Mouse (Mus musculus) heart, postnatal 10 days (tissue): Measurements from ENCODE around the gene Mov10. TPM values are rescaled to one million over a fixed set of nuclear protein-coding genes. Genes with fewer than 3 reads are reported as not detected.
A peak's percentile ranks its signal among the peaks of the same experiment; 100 is the strongest.
"Not testable (repeated sequence)": the region's sequence is repeated elsewhere in the genome, so short reads cannot be mapped to it uniquely, and the experiment has no call there.

ENCODE experiments used
- DNase-seq, 2 experiments: peaks; one replicate each; pipeline ENCODE4 v3.0.0; 2021
- intact Hi-C: fragments of 180-260 bp; cut with DNase I; formaldehyde crosslinking; loops from one replicate; pipeline ENCODE4 v1.15.1; 2025
- total RNA-seq, 2 experiments: library from RNA; stranded (reverse); gene quantifications; 2 replicates each; pipeline ENCODE4 v1.2.3; 2021

Gene Mov10
- total RNA-seq, 2 experiments from 2014 or later, result 10.3 to 14.6 TPM

DNA sequence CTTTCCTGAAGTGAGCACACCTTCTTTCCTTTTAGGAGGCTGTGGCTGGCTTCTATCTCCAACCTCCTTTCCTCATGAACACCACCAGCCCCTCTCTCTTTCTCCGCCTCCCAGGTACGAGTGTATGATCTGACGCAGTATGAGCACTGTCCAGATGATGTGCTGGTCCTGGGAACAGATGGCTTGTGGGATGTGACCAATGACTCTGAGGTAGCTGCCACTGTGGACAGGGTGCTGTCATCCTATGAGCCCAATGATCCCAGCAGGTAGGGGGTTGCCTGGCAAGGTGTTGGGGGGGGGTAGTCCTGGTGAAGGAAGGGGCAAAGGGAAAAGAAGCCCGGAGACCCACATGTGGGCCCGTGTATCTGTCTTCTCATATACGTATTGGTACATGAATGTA lies 33.1 kb downstream of the Mov10 start:
- intact Hi-C loops, result loop anchor here (5.0 kb wide), 1 partner anchor 182 kb away; no protein-coding TSS in a partner anchor
- no peak for DNase-seq

DNA sequence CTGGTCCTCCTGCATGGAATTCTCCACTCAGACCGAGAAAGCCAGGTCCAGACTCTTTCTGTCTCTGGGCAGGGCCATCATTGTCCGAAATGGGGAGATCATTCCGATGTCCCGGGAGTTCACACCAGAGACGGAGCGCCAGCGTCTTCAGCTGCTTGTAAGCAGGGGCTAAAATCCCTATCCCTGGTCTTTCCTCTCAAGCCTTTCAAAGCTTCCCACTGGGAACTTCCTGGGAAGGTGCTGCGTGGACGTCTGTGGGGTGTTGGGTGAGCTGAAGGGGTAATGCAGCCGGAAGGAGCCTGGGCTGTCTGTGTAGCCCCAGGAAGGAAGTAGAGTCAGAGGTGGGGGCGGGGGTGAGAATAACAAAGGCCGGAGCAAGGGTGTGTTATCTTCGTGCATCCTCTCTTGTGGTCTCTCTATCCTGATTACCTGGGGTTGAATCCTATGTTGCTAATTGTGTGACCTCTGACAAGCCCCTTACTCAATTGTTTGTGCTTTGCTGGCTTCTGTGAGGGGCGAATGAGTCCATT lies 34.3 kb downstream of the Mov10 start:
- intact Hi-C loops, result no loop called here
- peak in 1 of 2 experiments; percentile 22 for DNase-seq

DNA sequence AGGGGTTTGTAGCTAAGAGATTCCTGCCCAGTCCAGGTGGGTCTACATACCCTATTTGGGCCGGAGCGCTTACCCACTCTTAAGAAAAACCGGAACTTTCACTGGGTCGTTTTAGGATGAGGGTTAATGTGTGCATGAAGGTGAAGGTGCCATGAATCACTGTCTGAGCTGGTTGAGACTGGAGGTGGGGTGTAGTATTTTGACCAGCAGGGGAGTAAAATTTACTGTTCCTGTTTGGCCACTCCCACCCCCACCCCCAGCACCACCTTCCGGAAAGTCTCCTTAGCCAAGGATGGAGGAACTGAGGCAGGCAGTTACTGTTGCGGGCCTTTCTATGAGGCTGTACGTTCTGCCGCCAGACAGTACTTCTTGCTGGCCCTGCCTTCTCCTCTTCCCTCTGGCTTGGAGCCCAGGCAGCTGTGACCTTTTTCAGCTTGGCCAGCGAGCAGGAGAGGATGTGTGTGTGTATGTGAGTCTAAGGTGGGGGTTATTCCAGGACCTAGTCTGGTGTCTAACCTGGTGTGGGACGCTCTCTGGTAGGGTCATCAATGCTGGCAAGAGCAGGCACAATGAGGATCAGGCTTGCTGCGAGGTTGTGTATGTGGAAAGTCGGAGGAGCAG lies 36.2 kb downstream of the Mov10 start:
- intact Hi-C loops, result no loop called here

DNA sequence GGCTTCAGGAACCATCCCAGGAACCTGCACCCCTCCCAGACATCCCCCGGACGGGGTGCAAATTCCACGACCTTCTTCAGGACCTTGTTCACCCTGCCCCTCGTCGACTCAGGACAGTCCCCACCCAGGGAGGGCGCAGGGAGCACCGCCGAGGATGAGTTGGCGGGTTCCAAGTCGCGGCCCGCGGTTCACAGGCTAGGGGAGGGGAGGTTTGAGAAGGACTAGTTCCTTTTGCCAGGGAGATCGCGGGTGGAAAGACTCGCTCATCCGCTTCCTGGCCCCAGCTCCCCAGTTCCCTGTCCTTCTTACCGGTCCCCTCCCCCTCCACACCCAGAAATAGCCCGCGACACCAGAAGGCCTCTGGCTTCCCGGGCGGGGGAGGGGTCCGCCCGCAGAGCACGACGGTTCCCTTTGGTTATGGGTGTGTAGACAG lies 36.9 kb downstream of the Mov10 start, which contains the start of gene Fam19a3:
Fam19a3 (minus strand) TSS at position 370 of the 433 bp plus-strand sequence.
- peak; percentile 82 to 85 for DNase-seq
- intact Hi-C loops, result loop anchor here (2.0 kb wide), 1 partner anchor 23 kb away; no protein-coding TSS in a partner anchor

More for the DNA sequence above, 36.2 kb downstream of the Mov10 start:
- DNase-seq, result peak; percentile 90

DNA sequence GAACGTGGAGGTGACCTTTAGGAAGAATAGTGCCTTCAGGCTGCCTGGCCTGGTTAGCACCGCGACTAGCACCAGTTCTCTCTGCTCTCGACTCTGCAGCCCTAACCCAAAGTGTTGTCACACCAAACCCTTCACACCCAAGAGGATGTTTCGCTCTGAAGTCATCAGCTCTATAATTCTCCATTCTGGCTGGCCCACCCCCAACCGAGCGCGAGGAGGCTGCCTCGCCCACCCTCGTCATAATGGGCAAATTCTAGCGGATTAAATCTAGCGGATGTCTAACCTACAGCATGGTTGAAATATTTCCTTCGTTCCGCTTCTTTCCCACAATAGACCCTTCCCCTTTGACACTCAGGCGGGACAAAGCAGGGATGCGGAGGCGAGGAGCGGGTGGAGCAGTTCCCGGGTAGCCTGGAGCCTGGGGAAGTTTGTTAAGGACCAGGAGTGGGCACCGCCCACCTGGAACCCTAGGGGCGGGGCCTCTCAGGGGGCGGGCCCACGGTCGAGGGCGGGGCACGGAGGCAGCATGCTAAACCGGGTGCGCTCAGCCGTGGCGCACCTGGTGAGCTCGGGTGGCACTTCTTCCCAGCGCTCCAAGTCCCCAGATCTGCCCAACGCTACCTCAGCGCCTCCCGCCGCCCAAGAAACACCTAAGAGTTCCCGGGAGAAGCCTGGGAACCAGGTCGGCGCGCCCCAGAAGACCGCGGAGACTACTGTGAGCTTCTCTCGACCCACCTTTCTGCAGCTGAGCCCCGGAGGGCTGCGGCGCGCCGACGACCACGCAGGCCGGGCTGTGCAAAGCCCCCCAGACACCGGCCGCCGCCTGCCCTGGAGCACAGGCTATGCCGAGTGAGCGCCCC lies 37.6 kb downstream of the Mov10 start, which contains the start of gene Ppm1j:
Ppm1j (plus strand) TSS at position 496 of the 860 bp plus-strand sequence.
- intact Hi-C loops, result loop anchor here (2.0 kb wide), 1 partner anchor 22 kb away; no protein-coding TSS in a partner anchor
- DNase-seq, result peak; percentile 89 to 90

DNA sequence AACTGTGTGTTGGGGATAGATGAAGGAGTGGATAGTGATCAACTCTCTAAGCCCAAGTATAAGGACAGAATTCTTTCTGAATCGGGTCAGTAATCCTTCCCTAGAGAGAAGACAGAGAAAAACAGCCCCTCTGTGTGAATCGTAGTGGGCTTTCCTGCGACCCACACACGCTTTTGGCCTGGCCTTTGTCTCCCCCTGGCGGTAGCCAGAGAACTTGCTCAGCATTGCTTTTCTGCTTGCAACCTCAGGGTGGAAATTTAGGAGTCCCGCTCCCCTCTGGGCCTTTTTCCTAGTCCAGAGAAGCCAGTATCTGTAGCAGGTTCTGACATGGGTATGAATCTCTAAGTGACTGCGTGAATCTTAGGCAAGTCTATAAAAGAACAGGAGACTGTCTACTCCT lies 38.4 kb downstream of the Mov10 start:
- DNase-seq, result peak; percentile 75 to 82

DNA sequence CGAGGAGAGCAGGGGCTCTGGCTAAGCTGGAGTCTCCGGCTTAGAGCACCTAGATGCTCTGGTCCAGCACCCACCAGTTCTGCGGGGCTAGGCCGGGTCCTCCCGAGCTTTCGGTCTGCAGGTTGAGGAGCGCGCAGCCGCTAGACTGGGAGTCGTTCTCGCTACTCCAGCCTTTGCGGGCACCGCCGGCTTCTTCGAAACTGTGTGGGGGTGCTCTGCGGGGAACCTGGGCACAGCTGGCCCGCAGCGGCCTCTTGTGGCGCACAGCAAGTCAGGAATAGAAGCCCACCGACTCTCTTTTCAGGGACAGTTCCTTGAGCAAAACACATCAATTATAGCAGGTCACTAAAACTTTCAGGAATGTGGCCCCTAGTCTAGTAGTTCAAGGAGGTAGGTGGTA lies 41.0 kb downstream of the Mov10 start:
- intact Hi-C loops, result no loop called here
- peak; percentile 55 to 56 for DNase-seq

More for the DNA sequence above, 38.4 kb downstream of the Mov10 start:
- intact Hi-C loops, result loop anchor here (2.0 kb wide), 1 partner anchor 21 kb away; no protein-coding TSS in a partner anchor

DNA sequence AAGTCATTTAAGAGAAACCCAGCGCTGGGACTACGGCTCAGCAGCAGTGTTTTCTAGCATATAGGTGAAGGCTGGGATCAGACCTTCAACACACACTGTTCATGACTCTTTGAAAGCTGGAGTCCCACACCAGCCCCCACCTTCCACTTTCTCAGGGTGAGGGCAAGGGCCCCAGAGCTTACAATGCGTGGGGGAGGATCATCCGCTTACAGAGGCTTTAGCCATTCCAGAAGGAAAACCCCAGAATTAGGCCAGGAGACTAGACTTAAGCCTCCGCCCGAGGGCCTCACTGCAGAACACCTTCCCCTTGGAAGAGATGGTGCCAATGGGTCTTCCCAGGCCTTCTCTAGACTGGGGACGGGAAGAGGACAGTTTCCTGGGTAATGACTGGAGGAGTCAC lies 45.1 kb downstream of the Mov10 start:
- DNase-seq, result no peak
- intact Hi-C loops, result no loop called here

DNA sequence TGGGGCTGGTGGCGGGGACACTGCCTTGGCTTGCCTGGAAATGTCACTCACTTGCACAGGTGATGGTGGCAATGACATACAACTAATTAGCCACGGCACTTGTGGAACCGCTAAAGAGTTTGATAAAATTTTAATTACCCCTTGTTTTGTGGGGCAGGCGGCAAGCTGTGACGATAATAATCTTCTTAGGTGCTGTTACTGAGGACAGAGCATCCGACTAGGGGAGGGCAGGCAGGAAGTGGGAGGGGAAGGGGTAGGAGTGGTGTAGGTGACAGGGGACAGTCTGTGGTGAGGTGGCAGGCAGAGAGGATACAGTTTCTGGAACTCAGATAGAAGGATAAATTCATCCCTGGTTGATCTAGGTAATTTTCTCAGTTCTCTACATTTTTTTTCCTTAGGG lies 46.9 kb downstream of the Mov10 start:
- no peak for DNase-seq
- intact Hi-C loops, result no loop called here

DNA sequence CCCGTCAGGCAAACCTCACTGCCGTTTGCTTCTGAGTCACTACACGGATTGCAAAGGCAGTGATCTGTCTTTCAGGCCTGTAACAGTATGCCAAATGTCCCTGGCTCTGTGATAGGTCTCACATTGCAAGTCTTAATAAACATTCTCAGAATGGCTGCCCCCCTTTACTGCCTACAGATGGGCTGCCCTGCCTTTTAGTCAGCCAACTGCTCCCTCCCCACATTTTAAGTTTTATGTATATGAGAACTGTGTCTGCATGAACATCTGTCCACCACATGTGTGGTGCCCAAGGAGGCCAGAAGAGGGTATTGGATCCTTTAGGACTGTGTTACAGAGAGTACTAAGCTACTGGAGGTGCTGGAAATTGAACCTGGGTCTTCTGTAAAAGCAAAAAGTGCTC lies 47.4 kb downstream of the Mov10 start:
- DNase-seq, result no peak
- intact Hi-C loops, result no loop called here

DNA sequence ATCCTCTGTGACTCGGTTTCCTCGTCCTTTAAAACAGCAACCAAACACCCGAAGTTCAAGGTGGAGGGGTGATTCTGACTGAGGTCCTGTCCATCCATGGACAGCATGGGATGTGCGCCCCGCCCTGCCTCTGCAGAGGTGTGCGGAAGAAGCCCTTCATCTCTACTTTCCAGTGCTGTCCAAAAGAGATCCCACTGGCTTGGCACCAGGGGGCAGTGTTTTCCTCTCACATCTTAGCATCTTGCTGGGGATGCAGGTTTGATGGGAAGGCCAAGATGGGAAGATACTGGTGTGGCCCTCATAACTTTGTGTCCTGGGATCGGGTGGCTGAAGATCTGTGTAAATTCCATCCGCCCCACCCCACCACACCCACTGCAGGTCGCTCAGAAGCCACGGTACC lies 48.3 kb downstream of the Mov10 start:
- intact Hi-C loops, result no loop called here
- DNase-seq, result peak; percentile 48 to 69

DNA sequence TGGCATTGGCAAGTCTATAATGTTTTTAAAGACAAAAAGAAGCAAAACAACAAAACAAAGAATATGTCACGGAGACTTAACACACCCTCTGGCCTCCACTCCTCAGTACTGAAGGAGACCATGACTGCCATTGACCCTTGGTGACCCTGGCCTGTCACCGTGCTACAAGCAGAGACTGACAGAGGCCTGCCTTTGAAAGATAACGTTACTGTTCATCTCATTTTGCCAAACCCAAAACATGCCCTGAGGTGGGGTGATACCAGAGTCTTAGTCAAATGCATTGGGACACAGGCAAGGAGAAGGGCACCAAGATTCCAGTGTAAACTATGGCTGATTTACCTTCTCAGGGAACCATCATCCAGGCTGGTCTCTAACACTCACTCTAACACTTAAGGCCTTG lies 49.2 kb downstream of the Mov10 start:
- DNase-seq, result no peak
- intact Hi-C loops, result no loop called here

DNA sequence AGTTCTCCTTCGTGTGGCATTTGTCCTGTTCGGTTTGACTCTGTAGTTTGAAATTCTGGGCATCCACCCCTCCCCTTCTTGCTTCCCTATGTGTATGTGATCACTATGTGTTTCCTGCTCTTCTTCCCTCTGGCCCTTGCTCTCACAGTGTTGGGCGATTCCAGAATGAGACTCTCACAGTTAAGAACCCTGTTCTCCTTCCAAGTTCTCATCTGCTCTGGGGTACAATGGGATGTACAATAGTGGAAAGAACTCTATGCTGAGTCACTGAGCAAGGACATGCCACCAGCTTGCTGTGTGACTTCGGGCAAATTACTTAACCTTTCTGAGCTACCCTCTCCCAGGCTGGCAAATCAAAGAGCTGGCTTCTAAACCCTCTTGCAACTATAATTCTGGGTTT lies 50.6 kb downstream of the Mov10 start:
- no peak for DNase-seq
- intact Hi-C loops, result no loop called here

DNA sequence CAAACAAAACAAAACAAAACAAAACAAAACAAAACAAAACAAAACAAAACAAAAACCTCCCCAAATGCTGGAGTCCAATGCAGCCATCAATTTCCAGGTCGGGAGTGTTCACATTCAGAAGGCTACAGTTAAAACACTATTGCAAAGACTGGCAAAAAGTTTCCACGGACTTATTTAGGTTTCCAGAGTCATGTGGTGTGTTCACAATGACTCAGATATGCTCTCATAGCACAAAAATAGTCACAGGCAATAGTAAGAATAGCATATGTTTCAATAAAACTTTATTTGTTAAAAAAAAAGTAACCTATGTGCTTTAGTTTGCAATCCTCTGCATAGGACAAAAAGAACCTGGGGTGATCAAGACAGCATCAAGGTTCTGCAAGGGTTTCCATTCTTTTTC lies 51.2 kb downstream of the Mov10 start:
- no peak for DNase-seq
- intact Hi-C loops, result no loop called here

DNA sequence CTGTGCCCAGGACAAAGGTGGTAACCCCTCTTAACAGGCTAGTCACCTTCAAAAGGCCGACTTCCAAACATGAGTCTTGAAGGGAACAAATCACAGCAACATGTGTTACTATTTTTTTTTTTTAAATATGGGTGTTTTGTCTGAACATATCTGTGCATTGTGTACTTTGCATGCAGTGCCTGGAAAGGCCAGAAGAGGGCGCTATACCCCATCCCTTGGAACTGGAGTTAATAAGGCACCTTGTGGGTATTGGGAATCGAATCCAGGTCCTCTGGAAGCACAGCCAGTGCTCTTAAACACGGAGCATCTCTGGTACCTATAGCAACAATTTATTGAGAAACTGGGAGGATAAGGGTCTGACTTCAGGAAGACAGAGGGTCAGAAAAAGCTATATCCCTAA lies 53.3 kb downstream of the Mov10 start:
- intact Hi-C loops, result no loop called here
- DNase-seq, result no peak

DNA sequence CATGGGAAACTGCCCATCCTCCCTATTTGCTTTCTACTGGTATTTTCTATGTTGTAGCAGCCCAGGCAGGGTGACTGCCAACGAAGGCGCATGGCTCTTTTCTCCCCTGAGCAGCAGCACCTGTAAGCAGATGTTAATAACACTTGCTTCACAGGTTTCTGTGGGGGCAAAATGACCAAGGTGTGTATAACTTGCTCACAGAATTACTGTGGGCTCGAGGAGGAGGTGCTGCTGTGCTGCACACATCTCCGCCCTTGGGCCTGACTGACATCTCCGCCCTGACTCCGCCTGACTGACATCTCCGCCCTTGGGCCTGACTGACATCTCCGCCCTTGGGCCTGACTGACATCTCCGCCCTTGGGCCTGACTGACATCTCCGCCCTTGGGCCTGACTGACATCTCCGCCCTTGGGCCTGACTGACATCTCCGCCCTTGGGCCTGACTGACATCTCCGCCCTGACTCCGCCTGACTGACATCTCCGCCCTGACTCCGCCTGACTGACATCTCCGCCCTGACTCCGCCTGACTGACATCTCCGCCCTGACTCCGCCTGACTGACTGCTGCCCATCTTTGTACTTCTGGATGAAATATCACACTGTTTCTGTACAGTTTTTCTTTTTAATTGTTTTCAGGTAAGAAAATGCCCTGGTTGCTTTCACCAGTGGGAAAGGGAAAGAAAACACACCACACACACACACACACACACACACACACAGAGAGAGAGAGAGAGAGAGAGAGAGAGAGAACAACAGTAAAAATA lies 56.1 kb downstream of the Mov10 start:
- intact Hi-C loops, DNase-seq: not testable (repeated sequence)

DNA sequence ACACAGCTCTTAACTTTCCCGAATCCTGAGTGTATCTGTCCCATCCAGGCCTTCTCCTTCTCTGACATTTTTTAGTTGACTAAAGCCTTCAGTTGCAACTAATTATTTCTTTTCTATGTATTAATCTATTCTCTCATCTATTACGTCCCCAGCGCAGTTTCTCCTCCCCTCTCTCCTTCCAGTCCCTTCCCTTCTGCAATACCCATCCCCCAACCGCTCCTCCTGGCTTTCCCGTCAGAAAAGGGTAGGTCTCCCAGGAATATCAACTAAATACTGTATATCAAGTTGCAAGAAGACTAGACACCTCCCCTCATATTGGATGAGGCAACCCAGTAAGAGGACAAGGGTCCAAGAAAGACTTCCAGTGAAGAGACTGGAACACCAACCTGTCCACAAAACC lies 59.5 kb downstream of the Mov10 start:
- DNase-seq, result no peak
- intact Hi-C loops, result loop anchor here (2.0 kb wide), 1 partner anchor 22 kb away; the partner anchor contains the start of genes Fam19a3 and Ppm1j

DNA sequence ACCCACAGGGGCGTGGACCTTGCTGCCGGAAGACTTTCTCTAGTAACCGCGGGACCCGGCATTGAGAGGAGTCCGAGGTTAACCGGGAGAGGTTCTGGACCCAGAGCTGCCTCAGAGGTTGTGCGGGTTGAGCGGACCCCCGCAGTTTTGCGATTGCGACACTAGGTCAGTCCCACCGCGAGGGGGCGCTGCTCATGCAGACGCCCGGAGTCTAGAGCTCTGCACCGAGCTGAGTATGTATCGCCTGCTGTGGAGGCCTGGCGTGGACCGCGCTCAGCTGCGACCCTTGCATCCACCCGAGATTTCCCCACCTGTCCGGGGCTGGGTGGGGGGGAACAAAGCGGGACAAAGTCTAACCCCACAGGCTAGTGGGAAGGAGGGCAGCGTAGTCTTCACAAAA lies 60.0 kb downstream of the Mov10 start:
- DNase-seq, result peak; percentile 63 to 81
- intact Hi-C loops, result loop anchor here (2.0 kb wide), 1 partner anchor 22 kb away; the partner anchor contains the start of genes Fam19a3 and Ppm1j

DNA sequence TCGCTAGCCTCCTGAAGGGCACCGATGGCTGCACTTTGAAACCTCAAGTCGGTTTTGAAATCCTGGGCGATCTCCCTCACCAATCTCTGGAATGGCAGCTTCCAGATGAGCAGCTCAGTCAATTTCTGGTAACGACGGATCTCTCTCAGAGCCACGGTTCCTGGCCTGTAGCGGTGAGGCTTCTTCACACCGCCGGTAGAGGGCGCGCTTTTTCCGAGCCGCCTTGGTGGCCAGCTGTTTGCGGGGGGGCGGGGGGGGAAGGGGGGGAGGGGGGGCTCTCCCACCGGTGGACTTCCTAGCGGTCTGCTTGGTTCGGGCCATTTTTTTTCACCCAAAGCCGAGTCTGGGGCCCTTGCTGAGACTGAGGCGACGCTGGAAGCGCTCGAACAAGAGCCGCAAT lies 65.5 kb downstream of the Mov10 start:
- DNase-seq, result peak in 1 of 2 experiments; percentile 39
- intact Hi-C loops, result not testable (repeated sequence)
